Mouse (Mus musculus) MEL (cell line): ENCODE results near the gene Ddost.
A peak's percentile ranks its signal among the peaks of the same experiment; 100 is the strongest.

Experiments used
- CHD2 ChIP-seq: IDR thresholded peaks from 2 replicates; pipeline ENCODE4 v1.6.1; 2011; ENCODE audit warnings: low read length, improper control_type of control experiment
- CTCF ChIP-seq, 3 experiments: IDR thresholded peaks in 2 of 3; conservative IDR thresholded peaks in 1 of 3; 2 replicates each; pipeline ENCODE4 v1.5.1; 2011 to 2012; ENCODE audit warnings: low read length in 3 of 3, low read depth in 2 of 3, mild to moderate bottlenecking in 2 of 3, improper control_type of control experiment in 1 of 3, inconsistent platforms in 1 of 3, mixed read lengths in 1 of 3, moderate library complexity in 1 of 3; ENCODE audit not compliant: control insufficient read depth in 1 of 3, insufficient read depth in 1 of 3, poor library complexity in 1 of 3, severe bottlenecking in 1 of 3
- EP300 ChIP-seq, 2 experiments: IDR thresholded peaks; 2 replicates each; pipeline ENCODE4 v1.6.1; 2011; ENCODE audit warnings: improper control_type of control experiment in 2 of 2, low read length in 2 of 2, low read depth in 1 of 2, mild to moderate bottlenecking in 1 of 2
- SMC3 ChIP-seq: IDR thresholded peaks from 2 replicates; pipeline ENCODE4 v1.6.1; 2011; ENCODE audit warnings: low read depth, low read length, improper control_type of control experiment
- TCF12 ChIP-seq: IDR thresholded peaks from 2 replicates; pipeline ENCODE4 v1.6.1; 2014; ENCODE audit warnings: low read depth, mild to moderate bottlenecking, inconsistent platforms, low read length, improper control_type of control experiment, moderate library complexity
- ZMIZ1 ChIP-seq: IDR thresholded peaks from 2 replicates; pipeline ENCODE4 v1.6.1; 2012; ENCODE audit warnings: low read depth, mild to moderate bottlenecking, inconsistent platforms, low read length, improper control_type of control experiment, moderate library complexity
- ZNF384 ChIP-seq: IDR thresholded peaks from 2 replicates; pipeline ENCODE4 v1.6.1; 2012; ENCODE audit warnings: low read depth, mild to moderate bottlenecking, inconsistent platforms, low read length, improper control_type of control experiment

DNA sequence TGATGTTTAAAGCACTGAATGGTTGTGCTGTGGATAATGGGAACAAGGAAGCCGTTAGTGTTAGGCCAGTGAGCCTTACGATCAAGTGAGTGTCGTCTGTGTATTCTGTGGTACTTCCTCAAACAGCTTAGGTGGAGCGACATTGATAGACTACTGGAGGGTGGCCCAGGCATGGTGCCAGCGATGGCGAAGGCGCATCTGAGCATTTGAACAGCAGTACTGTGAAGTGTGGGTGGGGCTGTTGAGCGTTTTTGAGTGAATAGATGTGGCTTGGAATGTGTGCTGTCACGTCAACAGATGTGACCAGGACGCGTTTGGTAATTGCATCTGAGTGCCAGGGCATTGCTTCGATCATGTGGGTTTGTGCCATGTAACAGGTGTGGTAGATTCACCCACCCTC, 3.2 kb downstream of the Ddost start:
- no peak for TF ChIP-seq SMC3
- no peak for TF ChIP-seq CHD2
- no peak for TF ChIP-seq ZMIZ1
- no peak for TF ChIP-seq CTCF (IDR thresholded peaks at IDR 0.05 in 2 of 3, conservative IDR thresholded peaks at IDR 0.05 in 1 of 3; ENCODE audit: control insufficient read depth in 1 of 3, insufficient read depth in 1 of 3, low read depth in 2 of 3, low read length in 3 of 3, poor library complexity in 1 of 3, severe bottlenecking in 1 of 3)
- peak; percentile 46 to 50; a peak in 2 of 4 replicates for TF ChIP-seq EP300 (IDR thresholded peaks at IDR 0.05; ENCODE audit: low read depth in 1 of 2, low read length in 2 of 2)
- no peak; the same call in 1 of the 2 replicates for TF ChIP-seq TCF12
- no peak for TF ChIP-seq ZNF384
